Mouse (Mus musculus): ENCODE results near the gene Gm10663. TPM values are rescaled to one million over a fixed set of nuclear protein-coding genes. Genes with fewer than 3 reads are reported as not detected.

Gene Gm10663
- total RNA-seq, 2 experiments from 2014 or later, result not detected

DNA sequence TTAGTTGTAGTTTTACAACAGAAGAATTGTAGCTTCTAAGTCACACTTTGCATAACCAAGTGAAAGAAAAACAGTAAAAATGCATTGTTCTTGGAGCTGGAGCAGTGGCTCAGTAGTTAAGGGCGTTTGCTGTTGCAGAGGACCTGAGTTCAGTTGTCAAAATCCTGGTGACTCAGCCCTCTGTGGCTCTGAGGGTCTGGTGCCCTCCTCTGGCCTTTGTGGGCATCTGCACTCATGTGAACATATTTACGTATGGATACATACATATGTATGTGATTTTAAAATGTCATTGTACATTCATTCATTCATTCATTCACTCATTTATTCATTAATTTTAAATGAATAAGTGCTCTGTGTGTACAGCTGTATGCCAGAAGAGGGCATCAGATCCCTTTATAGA lies 10.8 kb downstream of the Gm10663 start:
- DNase-seq, result no peak

DNA sequence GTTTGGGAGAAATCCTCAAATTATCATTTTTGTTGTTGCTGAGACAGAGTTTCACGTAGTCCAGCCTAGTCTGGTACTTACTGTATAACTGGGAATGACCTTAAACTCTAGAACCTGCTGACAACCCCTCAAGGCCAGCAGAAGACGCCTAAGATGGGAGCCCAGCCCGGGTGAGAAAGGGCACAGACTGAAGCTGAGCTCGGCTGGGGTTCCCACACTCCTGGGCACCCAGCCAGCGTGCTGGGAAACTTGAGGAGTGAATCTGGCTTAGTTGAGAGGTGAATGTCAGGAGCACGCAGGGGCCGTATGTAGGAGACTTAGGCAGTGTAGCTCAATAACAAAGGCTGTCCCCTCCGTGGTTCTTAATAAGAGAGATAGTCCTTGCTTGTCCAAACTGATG lies 12.9 kb downstream of the Gm10663 start:
- DNase-seq, result peak; percentile 8
- intact Hi-C loops (cut with DNase I), result no loop called here

More for the DNA sequence above, 10.8 kb downstream of the Gm10663 start:
- intact Hi-C loops (cut with DNase I), result no loop called here

DNA sequence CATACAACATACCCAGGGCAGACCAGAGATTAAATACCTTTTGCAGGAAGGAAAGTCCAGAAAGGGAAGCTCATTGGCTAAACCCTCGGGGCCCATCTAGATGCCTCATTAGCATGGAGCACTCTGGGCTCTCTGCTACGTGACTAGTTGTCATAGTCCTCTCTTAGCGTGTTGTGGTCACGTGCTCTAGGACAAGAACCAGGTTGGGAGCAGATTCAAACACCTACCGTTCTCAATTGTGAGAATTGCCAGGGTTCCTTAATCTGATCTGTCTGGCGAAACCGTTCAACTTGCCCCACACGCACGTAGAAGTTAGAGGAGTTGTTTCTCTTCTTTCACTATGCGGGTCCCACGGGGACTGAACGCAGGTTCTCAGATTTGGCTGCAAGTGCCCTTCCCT lies 13.3 kb downstream of the Gm10663 start:
- DNase-seq, result no peak
- intact Hi-C loops (cut with DNase I), result no loop called here

DNA sequence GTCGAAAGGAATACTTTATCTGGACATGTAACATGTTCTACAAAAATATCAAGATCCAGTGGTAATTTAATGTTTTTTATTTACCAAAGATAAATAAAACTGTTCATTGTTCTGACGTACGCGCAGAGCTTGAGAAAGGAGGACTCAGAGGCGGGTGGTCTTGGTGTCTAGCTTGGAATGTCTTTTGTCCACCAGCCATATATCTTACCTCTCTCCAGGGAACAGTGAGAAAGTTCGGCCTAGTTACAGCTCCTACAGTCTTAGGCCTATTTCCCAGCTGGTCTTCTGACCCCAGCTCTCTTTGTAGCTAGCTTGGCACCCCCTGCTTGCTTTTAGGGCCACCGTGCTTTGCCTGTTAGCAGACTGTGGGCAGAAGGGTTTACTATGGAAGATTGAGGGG lies 14.9 kb downstream of the Gm10663 start:
- no peak for DNase-seq
- intact Hi-C loops (cut with DNase I), result no loop called here

DNA sequence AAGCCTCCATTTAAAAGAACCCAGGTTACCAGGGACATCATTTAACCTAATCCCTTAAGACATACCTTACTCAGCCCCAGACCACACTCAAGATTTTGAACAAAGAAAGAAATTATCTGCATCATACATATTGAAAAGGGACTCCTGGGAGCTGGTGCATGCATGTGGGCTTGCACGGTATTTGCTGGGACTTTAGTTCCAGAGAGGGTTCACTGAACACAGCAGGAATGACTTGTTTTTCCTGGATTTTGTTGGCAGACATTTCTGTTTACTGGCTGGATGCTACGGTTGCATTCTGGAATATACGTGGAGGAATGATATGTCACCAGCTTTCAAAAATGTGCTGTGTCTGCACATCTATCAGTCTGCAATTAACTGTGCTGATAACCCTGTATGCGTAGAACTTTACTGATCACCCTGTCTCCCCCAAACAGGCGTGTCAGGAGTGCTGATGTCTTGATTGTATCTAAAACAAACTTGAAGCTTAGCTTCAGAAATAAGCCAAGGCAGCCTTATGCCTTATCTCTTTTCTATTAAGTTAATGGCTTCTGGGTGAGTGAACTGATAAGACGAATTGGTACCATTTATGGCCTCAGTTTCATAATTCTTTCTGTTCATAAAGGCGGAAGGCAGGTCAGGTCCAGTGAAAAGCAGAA lies 23.1 kb downstream of the Gm10663 start:
- no peak for DNase-seq
- intact Hi-C loops (cut with DNase I), result no loop called here

DNA sequence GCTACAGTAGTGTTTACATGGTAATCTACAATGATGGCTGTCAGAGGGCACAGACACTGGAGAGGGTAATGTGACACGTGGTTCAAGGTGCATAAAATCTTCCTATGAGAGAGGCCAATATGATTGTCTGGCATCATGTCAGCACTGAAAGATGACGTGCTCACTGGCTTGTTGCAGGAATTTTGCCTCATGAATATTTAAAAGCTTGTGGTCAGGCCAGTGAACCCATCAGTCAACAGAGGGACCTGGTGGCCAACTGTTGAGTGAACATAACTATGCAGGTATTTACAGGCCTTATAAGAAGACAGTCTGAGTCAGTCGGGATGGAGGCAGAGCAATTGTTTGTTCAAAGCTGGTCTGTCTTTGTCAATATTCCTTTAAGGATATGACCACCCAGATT lies 24.9 kb downstream of the Gm10663 start:
- intact Hi-C loops (cut with DNase I), result no loop called here

DNA sequence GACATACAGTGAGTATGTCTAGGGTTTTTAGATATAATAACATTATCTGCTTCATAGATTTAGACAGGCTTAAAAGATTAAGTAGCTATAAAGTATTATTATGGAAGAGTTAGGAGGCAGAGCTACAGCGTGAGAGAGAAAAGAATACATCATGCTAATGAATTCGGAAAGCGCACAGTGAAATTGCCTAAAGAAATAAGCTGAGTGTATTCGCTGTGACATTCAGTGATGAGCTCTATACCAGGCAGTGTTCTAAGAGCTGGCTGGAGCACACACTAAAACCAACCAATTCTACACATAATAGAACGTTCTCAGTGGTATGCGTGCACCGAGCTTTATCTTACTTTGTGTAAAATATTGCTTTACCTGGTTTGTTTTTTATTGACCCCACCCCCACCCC lies 28.8 kb downstream of the Gm10663 start:
- DNase-seq, result no peak
- intact Hi-C loops (cut with DNase I), result no loop called here

More for the DNA sequence above, 24.9 kb downstream of the Gm10663 start:
- no peak for DNase-seq

DNA sequence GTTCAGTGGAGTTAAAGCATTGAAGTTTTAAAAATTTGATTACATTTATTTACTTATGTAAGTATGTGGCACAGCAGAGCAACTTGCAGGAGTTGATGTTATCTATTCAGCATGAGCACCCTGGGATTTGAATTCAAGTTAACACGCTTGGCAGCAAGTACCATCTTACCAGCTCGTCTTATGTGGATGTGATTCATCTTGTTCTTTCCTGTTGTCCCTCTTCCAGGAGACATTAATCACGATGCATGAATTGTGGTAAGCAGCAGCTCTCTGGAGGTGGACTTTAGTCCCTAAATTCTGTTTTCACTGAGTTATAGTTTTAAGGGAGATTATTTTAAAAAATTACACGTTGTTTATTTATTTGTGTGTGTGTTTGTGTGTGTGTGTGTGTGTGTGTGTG lies 29.2 kb downstream of the Gm10663 start:
- intact Hi-C loops (cut with DNase I), result no loop called here
- DNase-seq, result no peak

DNA sequence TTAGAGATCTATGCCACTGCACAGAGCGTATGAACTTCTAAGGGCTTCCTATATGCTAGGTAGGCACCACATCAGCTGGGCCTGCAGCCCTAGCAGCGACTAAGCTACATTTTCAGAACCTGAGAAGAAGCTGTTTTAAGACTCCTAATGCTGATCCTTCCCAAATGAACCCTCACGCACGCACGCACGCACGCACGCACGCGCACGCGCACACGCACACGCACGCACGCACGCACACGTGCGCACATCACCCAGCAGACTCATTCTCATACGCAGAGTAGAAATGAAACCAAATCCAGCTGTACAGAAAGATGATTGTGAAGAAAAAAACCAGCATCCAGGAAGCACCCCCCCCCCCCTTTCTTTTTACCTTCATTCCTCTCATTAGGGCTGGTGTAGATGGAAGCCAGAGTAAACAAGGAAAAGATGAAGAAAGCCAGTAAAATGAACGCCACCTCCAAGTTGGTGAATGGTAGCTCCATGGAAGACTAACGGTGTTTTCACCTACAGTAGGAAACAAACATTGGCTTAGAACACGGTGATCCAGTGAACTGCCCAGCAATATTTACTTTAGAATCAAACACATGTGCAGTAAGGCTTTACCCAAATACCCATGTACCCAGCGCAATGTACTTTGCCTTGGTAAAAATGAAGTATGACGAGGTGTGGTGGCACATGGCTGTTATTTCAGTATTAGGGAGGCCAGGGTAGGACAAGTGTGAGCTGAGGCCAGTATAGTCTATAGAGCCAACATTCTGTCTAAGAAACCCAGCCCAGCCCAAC lies 33.3 kb downstream of the Gm10663 start:
- DNase-seq, result no peak
- intact Hi-C loops (cut with DNase I), result loop anchor here (5.0 kb wide), 1 partner anchor 141 kb away; no protein-coding TSS in a partner anchor

DNA sequence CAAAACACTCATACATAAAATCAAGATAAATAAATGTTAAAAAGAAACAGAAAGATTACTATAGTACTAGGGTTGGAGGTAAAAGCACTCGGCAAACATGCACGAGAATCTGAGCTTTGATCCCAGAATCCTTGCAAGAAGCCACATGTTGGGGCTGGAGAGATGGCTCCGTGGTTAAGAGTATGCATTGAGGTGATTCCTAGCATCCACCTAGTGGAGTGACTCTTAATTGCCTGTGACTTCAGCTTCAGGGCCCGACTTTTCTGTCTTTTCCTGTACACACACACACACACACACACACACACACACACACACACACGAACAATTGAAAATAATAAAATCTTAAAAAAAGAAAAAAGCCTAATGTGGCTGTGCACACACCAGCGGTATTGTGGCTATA lies 34.1 kb downstream of the Gm10663 start:
- no peak for DNase-seq
- intact Hi-C loops (cut with DNase I), result loop anchor here (5.0 kb wide), 1 partner anchor 142 kb away; no protein-coding TSS in a partner anchor

DNA sequence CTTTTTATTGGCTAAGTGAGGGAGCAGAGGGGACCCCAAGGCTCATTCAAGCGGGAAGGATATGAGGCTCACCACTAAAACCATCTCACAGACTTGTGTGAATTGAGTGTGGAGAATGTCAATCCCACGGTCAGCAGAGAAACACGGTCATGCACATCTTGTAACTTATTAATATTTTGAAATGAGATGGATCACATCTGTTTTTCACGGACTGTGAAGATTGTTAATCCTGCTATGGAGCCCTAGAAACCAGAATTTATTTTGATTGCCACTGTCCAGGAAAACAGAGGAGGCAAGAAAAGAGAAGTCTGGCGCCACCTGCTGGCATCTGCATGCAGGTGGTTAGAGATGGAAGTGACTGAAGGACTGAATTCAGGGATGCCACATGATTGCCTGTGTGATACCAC lies 35.5 kb downstream of the Gm10663 start:
- intact Hi-C loops (cut with DNase I), result loop anchor here (2.0 kb wide), 1 partner anchor 87 kb away; no protein-coding TSS in a partner anchor
- peak; percentile 78 for DNase-seq

DNA sequence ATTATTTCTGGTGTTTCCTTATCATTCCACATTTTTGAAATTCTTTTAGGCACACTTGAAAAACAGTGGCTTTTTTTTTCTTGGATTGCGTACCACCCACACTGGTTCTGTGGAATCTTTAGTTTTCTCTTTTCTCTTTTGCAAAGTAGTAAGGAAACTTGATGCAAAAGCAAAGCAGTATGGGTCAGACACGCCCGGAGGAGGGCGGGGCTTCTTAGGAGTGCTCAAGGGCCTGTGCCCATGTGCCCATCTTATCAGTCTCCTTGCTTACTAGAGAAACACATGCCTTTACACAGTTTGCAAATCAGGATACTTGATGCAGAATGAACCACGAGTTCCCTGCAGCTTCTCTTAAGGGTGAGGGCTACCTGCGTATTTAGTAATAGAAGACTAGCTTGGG lies 37.3 kb downstream of the Gm10663 start:
- intact Hi-C loops (cut with DNase I), result no loop called here
- DNase-seq, result no peak

DNA sequence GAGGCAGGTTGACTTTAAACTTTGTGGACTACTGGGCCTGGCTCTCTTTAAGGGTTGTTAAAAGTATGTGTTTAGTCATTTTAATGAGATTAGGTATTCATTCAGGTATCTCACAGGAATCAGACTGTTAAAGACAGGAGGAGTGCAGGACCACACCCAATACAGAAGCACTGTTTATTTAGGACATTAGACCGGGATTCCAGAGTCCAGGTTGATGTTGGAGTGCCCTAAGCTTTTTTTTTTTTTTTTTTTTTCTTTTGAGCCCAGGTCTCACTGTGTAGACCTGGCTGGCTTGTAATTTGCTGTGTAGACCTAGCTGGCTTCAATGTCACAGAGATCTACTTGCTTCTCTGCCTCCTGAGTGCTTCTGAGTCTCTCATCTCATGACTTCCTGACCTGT lies 51.2 kb downstream of the Gm10663 start:
- intact Hi-C loops (cut with DNase I), result no loop called here
- no peak for DNase-seq

DNA sequence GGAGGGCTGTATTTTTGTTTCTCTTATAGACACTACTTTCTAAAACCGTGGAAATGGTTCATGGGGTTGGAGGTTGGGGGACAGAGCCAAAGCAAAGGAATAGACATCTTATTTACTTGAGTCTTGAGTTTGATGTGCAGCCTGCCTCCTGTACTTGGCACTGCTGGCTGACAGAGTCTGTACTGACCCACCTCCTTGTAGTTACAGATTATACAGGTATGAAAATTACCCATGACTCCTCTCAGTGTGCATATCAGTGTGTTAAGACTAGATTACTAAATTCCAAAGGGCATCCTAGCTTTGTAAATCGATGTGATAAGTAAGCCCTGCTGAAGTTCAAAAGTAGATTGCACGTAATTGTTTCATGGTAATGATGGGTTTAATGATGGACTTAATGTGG lies 51.6 kb downstream of the Gm10663 start:
- intact Hi-C loops (cut with DNase I), result no loop called here
- DNase-seq, result no peak

Small RNA genes within 50 kb of the gene (microRNA-seq; reads per million reads assigned to microRNA genes)
- not detected for gene Gm24333

Other genes starting within 250 kb of the Gm10663 start
- gene Klhl2, start 225.0 kb upstream of the Gm10663 start, total RNA-seq (2021), result 100 to 1,000 TPM in 1 of 2 experiments, 10 to 100 TPM in 1; 97.3 to 103 TPM
- 10 to 100 TPM; 14.1 to 18.7 TPM for gene Tmem192, start 127.8 kb upstream of the Gm10663 start, total RNA-seq (2021)
- gene Trim75, start 87.2 kb upstream of the Gm10663 start, total RNA-seq (2021), result not detected
- gene Trim61, start 56.5 kb upstream of the Gm10663 start, total RNA-seq (2021), result not detected
- not detected for gene Trim60, start 56.4 kb upstream of the Gm10663 start, total RNA-seq (2021)
- gene Apela, start 37.7 kb upstream of the Gm10663 start, total RNA-seq (2021), result under 1 TPM in 1 of 2 experiments, not detected in 1; 0.56 TPM
- not detected for gene BC030870, start 54.5 kb downstream of the Gm10663 start, total RNA-seq (2021)

Data from left cerebral cortex, postnatal 4 days (tissue).